Mouse (Mus musculus) embryo, embryonic 10 days (tissue): Measurements from ENCODE around the gene Ano1.
A peak's percentile ranks its signal among the peaks of the same experiment; 100 is the strongest.

Source experiments
- DNase-seq: peaks from one replicate; pipeline ENCODE4 v3.0.0-alpha.2; 2015; ENCODE audit warnings: low spot score

Ano1 gene

DNA sequence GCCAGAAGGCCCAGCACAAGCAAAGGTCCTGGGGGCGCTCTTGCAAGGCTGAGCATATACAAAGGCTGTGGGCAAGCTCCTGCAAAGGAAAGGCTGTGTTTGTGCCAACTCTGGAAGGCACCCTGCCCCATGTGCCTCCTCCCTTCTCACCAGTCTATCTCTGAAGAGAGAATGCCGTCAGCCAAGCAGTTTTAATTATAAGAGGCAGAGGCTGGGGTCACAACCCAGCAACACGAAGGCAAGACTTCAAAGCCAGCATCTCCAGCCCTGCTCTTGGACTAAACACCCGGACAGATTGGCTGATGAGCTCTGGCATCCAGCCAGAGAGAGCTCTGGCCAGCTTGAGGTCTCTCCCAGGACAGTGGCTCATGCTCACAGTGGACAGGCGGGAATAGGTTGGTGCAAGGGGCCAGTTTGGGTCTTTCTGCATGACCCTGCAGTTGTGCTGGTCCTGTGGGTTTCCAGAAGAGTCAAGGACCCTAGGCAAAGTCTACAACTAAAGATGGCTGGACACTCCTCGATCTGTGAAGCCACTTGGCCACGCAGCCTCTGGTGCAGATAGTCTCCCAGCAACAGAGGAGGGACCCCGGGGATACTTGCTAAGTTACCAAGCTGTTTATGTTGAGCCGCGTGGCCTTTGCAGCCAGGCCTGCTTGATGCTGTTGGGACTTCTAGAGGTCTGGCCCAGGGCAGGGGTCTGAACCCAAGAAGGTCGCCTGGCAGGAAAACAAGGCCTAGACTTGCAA is 12.9 kb upstream of the Ano1 start:
- DNase-seq: no peak

DNA sequence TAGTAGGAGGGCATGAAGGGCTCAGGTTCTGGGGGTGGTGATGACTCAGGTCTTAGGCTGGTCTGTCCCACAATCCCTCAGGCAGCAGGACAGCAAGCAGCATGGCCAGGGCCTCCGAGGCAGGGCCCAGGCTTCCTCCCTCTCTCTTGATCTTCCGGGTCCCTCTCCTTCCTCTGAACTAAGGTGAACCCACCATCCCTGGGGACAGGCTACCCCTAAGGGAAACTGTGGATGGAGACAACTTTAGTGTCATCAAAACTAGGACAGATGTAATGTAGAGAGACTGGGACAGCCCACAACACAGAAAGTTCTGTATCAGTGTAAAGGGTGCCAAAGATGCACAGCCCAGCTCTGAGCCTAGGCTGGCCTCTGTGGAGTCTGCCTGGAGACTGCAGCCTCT is 12.2 kb upstream of the Ano1 start:
- no peak for DNase-seq

DNA sequence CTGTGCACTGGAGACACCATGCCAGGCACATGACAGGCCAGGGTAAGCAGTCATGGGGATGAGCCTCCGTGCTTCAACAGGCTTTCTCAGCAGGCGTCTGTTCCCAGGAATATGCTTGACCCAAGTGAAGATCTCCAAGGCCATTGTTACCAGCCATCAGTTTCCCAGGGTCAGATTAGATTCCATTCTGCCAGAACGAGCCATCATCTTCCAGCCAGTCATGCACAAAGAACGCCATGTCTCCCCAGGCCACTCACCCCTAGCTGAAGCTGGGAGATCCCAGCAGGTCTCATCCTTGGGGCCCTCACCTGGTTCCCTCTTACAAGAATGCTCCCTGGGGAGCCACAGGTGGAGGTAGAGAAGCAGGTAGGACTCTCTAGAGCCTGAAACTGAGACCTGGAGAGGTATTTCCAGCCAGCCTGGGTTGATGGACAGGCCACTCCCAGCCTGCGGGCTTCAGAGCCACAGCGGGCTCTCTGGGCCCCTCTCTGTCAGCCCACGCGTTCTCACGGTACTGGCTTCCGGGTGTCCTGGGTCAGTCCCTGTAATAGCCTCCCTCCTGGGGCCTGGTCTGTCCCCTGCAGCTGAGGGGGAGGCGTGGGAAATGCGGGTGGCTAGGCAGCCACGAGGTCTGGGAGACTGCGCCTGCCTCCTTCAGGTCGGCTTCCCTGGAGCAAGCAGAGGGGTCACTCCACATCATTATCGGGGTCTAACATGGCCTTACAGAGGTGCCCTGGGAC is 10.9 kb upstream of the Ano1 start:
- DNase-seq: no peak

GRCm38 (mm10) chr7:144760228-144760627 is 8.5 kb upstream of the Ano1 start:
- no peak for DNase-seq

DNA sequence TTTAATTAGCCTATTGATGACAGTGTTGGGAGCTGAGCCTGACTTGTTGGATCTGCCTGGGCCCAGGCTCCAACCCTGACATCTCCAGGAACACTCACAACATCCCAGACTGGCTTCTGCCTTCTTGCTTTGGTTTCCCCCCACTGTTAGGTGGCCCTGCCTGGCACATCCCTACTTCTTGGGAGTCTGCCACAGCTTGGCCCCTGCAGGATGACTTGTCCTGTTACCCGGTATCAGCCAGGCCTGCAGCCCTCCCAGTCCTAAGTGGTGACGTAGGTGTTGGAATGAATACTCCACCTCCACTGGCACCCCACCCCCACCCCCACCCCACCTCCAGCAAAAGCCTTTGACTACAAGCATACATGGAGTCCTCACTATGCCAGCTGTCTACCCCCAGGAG is 7.7 kb upstream of the Ano1 start:
- no peak for DNase-seq

DNA sequence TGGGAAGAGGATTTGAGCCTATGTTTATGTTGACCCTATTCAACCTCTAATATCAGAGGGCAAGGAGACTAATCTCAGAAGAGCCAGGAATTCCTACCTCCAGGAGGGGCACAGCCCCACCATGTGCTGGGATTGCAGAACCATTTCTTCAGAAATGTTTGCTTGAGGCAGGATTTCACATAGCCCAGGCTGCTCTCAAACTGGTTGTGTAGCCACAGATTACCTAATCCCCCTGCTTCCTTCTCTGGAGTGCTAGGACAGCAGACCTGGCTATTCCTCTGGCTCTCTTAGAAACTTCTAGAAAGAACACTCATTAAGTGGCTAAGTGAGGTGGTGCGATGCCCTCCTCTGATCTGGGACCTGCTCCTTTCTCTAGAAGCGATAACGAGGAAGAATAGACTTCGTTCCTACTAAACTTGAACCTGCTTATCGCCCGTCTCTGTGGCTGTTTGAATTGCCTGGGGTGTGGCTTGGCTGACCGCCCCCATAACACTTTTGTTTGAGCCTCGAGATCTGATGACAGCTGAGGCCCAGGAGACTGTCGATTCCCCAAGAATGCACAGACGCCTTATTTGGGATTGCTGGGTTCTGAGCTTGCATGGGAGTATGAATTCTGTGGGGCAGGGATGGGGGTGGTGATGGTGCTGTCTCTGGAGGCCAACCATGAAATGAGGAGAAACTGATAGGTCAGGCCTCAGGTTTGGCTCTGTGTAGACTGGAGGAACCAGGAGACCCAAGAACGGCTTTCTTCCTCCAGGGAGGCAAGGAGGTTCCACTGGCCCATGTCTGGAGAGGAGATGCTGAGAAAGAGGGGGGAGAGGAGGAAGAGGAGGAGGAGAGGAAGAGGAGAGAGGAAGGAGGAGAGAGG is 4.0 kb upstream of the Ano1 start:
- no peak for DNase-seq

DNA sequence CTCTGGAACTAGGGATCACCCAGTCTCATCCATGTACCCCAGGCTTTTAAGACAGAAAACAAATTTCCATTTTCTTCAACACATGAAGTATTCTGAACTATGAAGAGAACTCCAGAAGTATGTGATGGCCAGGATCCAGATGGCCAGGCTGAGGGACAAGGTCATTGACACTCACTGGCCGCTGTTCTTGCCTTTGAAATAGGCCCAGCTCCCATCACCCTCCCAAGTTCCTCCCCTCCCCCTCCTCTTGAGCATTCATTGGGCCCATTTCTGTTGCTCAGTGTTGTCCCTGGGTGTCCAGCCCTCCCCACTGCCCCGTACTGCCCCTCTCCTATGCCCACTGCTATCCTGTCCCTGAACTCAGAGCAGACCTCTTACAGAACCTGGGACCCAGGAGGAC is 2.9 kb upstream of the Ano1 start:
- DNase-seq: no peak

- DNase-seq: no peak
Observed at GRCm38 (mm10) chr7:144753657-144754031, 1.9 kb upstream of the Ano1 start.

DNA sequence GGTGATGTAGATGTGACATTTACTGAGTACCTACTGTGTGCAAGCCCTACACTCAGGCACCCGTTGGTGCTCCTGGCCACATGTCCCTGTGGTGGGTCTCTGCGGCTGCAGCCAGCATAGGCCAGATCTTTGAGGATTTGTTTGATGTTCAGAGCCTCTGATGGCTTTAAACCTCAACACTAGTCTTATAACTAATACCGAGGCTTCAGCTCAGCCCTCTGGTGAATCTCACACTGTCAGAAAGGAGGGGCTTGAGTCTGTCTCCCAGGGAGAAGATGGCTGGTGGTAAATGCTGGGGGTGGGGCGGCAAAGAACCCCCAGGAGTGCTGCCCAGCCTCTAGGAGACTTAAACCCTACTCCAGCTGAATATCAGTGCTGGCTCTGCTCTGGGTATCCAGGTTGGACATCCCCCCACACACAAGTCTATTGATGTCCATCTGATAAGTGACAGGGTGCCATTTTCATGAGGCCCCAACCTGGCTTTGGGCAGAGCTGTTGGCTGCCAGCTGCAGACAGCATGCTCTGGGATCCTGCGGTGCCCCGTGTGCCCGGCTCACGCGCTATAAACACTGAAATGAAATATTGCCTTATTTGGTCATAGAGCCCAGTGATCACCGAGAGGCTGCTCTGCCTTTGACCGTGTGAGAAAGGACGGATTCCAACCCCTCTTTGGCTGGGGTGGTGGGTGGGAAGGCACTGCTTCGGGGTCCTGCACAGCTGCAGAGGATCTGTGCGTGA is 1.3 kb upstream of the Ano1 start:
- DNase-seq: no peak

DNA sequence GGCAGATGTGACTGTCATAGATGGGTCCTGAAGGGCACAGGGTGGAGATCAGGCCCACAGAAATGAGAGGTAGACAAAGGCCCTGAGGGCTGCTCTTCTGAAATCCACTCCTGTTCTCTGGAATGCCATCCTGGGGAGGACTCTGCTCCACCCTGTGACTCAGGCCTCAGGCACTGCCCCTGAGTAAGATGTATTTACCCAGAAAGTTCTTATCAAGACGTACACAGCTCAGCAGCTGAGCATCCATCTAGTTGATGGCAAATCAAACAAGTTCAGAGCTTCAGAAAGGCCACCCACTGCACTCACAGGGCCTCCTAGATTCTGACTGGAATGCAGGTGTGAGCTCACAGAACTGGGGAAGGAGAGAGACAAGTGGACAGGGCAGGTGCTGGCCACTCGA is 4.0 kb downstream of the Ano1 start:
- no peak for DNase-seq

DNA sequence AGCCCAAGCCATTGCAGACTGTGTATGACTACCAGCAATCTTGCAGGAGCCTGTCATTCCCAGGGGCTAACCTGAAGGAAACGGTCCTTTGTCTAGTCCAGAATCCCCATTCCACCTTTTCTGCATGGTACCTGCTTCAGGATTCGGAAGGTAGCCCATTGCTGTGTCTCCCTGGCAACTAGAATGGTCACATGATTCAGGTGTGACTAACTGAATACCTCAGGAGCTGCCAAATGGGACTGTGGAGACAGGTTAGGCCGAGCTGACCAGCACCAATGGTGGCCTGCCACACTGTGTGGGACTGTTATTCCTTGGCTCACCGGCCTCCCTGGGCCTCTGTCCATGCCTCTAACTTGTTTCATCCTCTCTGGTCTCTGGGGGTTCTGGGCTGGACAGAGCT is 5.3 kb downstream of the Ano1 start:
- no peak for DNase-seq

GRCm38 (mm10) chr7:144743874-144744273 is 7.9 kb downstream of the Ano1 start:
- no peak for DNase-seq

DNA sequence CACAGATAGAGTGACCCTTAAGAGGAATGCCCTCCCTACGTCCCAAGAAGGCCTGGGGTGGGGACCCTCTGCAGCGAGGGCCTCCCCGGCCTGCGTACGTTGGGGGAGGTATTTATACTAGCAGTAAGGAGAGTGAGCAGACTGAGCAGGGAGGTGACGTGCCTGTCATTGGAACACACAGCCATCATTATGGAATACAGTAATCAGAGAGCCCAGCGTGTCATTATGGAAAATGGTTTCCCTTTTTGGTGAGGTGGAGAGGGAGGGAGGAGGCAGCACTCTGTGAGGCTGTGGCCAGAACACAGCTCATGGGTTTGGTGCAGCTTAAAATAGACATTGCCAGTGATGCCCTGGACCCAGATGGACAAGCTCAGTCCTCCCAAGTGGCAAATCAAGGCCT is 11.1 kb downstream of the Ano1 start:
- DNase-seq: no peak

- DNase-seq: no peak
Observed at GRCm38 (mm10) chr7:144739810-144740209, 12.0 kb downstream of the Ano1 start.

GRCm38 (mm10) chr7:144738357-144738798 is 13.4 kb downstream of the Ano1 start:
- DNase-seq: peak; percentile 60

- DNase-seq: no peak
Observed at GRCm38 (mm10) chr7:144731897-144732291, 19.9 kb downstream of the Ano1 start.

- DNase-seq: no peak
Observed at GRCm38 (mm10) chr7:144731182-144731896, 20.4 kb downstream of the Ano1 start.

GRCm38 (mm10) chr7:144724283-144724682 is 27.5 kb downstream of the Ano1 start:
- no peak for DNase-seq

DNA sequence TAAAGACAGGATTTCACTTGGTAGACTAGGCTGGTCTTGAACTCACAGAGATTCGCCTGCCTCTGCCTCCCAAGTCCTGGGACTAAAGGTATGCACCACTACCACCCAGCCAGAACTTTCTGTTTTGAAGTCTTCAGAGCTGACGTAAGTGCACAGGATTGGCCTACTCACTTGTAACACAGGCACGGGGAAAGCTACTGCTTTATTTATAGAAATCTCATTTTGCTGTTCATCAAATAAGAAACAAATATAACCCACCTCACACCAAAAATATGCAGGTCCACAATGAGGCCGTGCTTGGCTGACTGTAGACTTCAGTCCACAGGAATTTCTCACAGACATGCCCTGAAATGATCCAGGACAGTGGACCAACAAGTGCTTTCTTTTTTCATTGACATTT is 31.8 kb downstream of the Ano1 start:
- no peak for DNase-seq

DNA sequence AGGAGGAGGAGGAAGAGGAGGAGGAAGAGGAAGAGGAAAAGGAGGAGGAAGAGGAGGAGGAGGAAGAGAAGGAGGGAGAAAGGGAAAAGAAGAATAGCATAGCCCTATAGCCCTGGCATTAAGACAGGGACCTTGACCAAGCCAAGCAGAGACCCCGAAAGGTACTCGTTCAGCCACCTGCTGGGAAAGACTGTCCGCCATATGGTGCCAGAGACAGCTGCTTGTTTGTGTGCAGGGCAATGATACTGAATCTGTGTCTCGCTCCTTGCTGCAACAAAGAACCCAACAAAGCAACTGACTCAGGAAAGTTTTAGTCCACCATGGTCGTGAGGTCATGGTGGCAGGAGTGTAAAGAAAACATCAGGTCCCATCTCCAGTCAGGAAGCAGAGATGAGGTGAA is 34.0 kb downstream of the Ano1 start:
- DNase-seq: no peak

DNA sequence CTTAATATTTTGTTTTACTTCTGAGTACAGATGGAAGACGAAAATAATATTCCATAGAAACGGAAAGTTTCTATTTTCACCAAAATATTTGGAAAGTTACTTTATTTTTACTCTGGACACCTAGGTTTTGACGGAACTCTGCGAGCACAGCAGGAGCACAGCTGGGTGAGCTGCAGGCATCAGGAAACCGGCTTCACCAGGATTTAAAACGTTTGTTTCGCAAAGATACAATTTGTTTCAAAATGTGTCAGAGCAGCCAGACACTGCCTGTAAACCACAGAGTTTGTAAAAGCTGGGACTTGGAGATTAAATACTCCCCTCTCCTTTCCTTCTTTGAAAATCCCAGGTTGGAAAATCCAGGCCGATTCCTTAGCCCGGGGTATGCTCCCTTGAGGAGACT is 53.9 kb downstream of the Ano1 start:
- DNase-seq: no peak
